Mouse (Mus musculus): ENCODE results near the gene Atp2c2.

- TF ChIP-seq POLR2A (IDR thresholded peaks at IDR 0.05; ENCODE audit: insufficient read length, low read depth) (no peak), MAX (IDR thresholded peaks at IDR 0.05; ENCODE audit: low read depth) (no peak), POLR2AphosphoS2 (IDR thresholded peaks at IDR 0.05; ENCODE audit: insufficient read length, low read depth) (no peak), SRF (IDR thresholded peaks at IDR 0.05; ENCODE audit: control insufficient read depth, insufficient read length, low read depth) (no peak), MYOG (IDR thresholded peaks at IDR 0.05; ENCODE audit: control insufficient read depth in 1 of 3, insufficient read depth in 1 of 3, insufficient read length in 2 of 3, low read depth in 2 of 3) (no peak), TCF12 (IDR thresholded peaks at IDR 0.05; ENCODE audit: insufficient read depth, poor library complexity, severe bottlenecking) (no peak), MYOD1 (IDR thresholded peaks at IDR 0.05; ENCODE audit: control insufficient read depth in 1 of 3, insufficient read length in 2 of 3, low read depth in 2 of 3) (no peak), USF1 (IDR thresholded peaks at IDR 0.05; ENCODE audit: low read depth) (no peak), CEBPB (IDR thresholded peaks at IDR 0.05; ENCODE audit: insufficient read depth, poor library complexity, severe bottlenecking) (no peak), REST (IDR thresholded peaks at IDR 0.05; ENCODE audit: insufficient read depth, insufficient read length) (no peak), E2F4 (IDR thresholded peaks at IDR 0.05; ENCODE audit: insufficient read depth) (no peak), TCF3 (IDR thresholded peaks at IDR 0.05; ENCODE audit: insufficient read length, low read depth) (no peak)
Measured at GRCm38 (mm10) chr8:119723676-119724075, 23.9 kb downstream of the Atp2c2 start.

Data from myocyte (in vitro differentiated cells).